Mouse (Mus musculus) common myeloid progenitor, adult 5-6 weeks (primary cell): Measurements from ENCODE around the gene Spint3. TPM values are rescaled to one million over a fixed set of nuclear protein-coding genes. Genes with fewer than 3 reads are reported as not detected.

ENCODE experiments used
- ATAC-seq: replicated peaks from 2 replicates; pipeline ENCODE4 v1.8.0; 2016; ENCODE audit warnings: low read depth, mild to moderate bottlenecking, moderate TSS enrichment, inconsistent platforms; ENCODE audit not compliant: poor library complexity, severe bottlenecking
- total RNA-seq: library from RNA; stranded (forward); fragments of 200-1000, 187-1606 nt; gene quantifications from 2 replicates; pipeline ENCODE4 v1.2.3, GENCODE M21; 2017

The Spint3 gene
- total RNA-seq, 1 experiment from 2014 or later: not detected

GRCm38 (mm10) chr2:164551502-164551901 is 21.8 kb downstream of the Spint3 start:
- no peak for ATAC-seq

- no peak for ATAC-seq
Observed at GRCm38 (mm10) chr2:164550895-164551269, 22.4 kb downstream of the Spint3 start.

- no peak for ATAC-seq
Observed at GRCm38 (mm10) chr2:164549963-164550894, 23.0 kb downstream of the Spint3 start.

GRCm38 (mm10) chr2:164549338-164549737 is 23.9 kb downstream of the Spint3 start:
- ATAC-seq: no peak

- peak; percentile 96 for ATAC-seq
Observed at GRCm38 (mm10) chr2:164544454-164545097, 28.7 kb downstream of the Spint3 start.

GRCm38 (mm10) chr2:164543745-164544144 is 29.5 kb downstream of the Spint3 start:
- ATAC-seq: no peak

DNA sequence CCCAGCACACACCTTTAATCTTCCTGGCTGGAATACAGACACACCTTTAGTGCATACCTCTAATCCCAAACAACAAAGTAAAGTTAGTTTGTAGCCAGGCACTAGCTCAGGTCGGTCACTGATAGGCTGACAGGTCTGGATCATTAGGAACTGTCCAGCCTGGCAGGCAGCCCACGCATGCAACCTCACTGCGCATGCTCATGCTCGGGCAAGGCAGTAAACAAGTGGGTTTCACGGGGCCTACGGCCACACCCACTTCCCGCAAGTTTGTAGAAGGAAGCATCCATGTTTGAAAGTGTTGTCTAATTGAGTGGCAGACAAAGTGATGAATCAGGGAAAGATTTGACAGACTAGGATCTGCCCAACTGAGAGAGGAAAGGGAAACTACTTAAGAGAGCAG is 30.7 kb downstream of the Spint3 start:
- no peak for ATAC-seq

- ATAC-seq: no peak
Observed at GRCm38 (mm10) chr2:164542132-164542531, 31.1 kb downstream of the Spint3 start.

GRCm38 (mm10) chr2:164540652-164541427 is 32.4 kb downstream of the Spint3 start:
- peak; percentile 31; the same call in 1 of the 2 replicates for ATAC-seq

DNA sequence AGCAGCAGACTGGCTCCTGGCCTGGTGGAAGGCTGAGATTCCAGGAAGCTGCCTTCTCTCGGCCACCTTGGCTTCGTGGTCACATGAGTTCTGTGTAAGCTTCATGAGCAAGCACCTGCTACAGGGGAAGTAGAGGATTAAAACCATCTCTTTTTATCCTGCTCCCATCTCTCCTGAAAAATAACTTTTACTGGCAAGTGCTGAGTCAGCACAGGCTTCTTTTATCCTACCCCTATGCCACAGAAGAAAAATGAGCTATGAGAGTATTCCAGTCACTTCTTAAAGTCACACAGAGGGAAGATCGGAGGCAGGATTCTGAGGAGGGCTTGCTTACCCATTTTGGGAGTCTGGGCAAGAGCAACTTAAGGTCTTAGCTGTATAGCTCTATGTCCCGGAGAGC is 36.3 kb downstream of the Spint3 start:
- ATAC-seq: no peak

GRCm38 (mm10) chr2:164534315-164534714 is 38.9 kb downstream of the Spint3 start:
- 0 out of 2 replicates have a peak, but pooled peaks have one; percentile 25 for ATAC-seq

GRCm38 (mm10) chr2:164531169-164531568 is 42.1 kb downstream of the Spint3 start:
- peak; percentile 83 for ATAC-seq

- ATAC-seq: no peak
Observed at GRCm38 (mm10) chr2:164528557-164528956, 44.7 kb downstream of the Spint3 start.

DNA sequence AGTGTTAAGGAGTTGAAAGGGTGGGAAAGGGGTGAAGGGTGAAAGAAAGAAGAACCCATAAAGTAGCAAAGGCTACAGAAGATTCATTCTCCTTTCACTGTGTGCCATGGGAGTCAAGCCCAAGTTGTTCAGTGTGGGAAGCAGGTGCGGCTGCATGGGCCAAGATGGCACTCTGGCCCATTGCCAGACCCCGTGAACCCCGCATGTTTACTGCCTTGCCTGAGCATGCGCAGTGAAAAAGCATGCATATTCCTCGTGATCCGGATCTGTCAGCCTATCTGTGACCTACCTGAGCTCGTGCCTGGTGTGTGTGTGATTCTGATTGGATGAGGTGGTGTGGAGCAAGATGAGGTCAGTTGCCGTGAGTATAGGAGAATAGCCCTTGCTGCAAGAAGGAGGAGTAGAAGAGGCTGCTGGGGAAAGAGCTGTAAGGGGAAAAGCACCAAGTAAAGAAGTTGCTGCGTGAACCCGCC is 49.9 kb downstream of the Spint3 start:
- ATAC-seq: no peak

GRCm38 (mm10) chr2:164522280-164522679 is 51.0 kb downstream of the Spint3 start:
- ATAC-seq: peak; percentile 48

GRCm38 (mm10) chr2:164521841-164522240 is 51.4 kb downstream of the Spint3 start:
- ATAC-seq: peak; percentile 83

DNA sequence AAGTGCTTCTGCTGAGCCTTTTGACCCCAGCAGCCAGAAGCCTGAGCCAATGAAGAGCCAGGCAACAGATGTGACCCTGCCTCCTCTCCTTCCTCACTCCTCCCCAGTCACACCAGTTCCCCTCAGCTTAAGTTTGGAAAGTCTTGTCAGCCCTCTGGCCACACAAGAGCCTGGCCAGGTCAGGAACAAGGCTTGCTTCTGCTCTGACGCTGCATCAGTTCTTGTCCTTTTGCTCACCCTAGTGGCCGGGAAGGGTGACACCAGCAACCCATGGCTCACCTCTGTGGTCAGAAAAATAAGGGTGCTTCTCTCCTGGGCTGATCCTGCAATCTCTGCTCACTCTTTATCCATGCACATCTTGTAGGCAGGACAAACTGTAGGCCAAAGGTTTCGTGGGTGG is 52.5 kb downstream of the Spint3 start:
- peak; percentile 48 for ATAC-seq
